Mouse (Mus musculus) forebrain, embryonic 12.5 days (tissue): Measurements from ENCODE around the gene Klf16. TPM values are rescaled to one million over a fixed set of nuclear protein-coding genes. Genes with fewer than 3 reads are reported as not detected.

Experiments
- ATAC-seq: fragments of 200-750 bp; cut with Nextera tagmentation; 2 replicates; pipeline ENCODE4 v1.8.0; 2017; ENCODE audit warnings: moderate TSS enrichment; ENCODE audit not compliant: low FRiP score
- H3K27ac ChIP-seq: fragments of 300-500 bp; sonication (generic); 2 replicates; pipeline ENCODE4 v1.5.1; 2016; ENCODE audit warnings: mild to moderate bottlenecking
- H3K27me3 ChIP-seq: fragments of 300-500 bp; sonication (generic); 2 replicates; pipeline ENCODE4 v1.6.1; 2016; ENCODE audit warnings: mild to moderate bottlenecking
- H3K36me3 ChIP-seq: fragments of 300-500 bp; sonication (generic); replicated peaks from 2 replicates; pipeline ENCODE4 v1.6.1; 2016; ENCODE audit warnings: mild to moderate bottlenecking
- H3K4me1 ChIP-seq: fragments of 300-500 bp; sonication (generic); 2 replicates; pipeline ENCODE4 v1.6.1; 2016
- H3K4me2 ChIP-seq: fragments of 300-500 bp; sonication (generic); 2 replicates; pipeline ENCODE4 v1.6.1; 2016; ENCODE audit warnings: mild to moderate bottlenecking, moderate library complexity
- H3K4me3 ChIP-seq: fragments of 300-500 bp; sonication (generic); replicated peaks from 2 replicates; pipeline ENCODE4 v1.5.1; 2016; ENCODE audit warnings: mild to moderate bottlenecking
- H3K9ac ChIP-seq: fragments of 300-500 bp; sonication (generic); 2 replicates; pipeline ENCODE4 v1.6.1; 2016; ENCODE audit warnings: mild to moderate bottlenecking
- H3K9me3 ChIP-seq: fragments of 300-500 bp; sonication (generic); 2 replicates; pipeline ENCODE4 v1.6.1; 2016
- WGBS: fragments of 180-500 bp; shearing (Covaris S2); methylation state at CpG from one replicate; pipeline ENCODE4 v1.1.7; 2016; 5-methylcytosine and 5-hydroxymethylcytosine counted together
- polyA plus RNA-seq: library from polyadenylated mRNA; unstranded; fragments of >200 nt; fragmentation: Nextera tagmentation; extraction: Ambion mirVana; gene quantifications from 2 replicates; pipeline ENCODE4 v1.2.1, GENCODE M21; 2016

Gene Klf16
- polyA plus RNA-seq, 1 experiment from 2014 or later, result 9.5 TPM

DNA sequence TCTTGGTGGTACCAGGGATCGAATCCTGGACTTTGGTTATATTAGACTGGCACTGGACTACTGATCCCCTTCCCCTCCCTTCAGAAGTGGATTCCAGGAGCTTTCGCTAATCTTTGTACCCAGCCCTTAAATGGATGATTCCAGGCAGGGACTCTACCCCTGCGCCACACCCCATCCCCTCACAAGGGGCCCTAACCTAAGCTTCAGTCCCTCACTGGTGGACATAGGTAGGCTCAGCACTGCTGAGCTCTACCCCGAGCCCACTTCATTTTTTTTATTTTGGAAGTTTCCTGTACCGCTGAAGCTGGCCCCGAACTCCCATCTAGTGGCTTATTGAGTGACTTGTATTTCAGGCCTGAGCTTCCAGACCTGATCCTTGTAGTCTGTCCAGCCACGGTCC, 26.2 kb upstream of the Klf16 start:
- peaks cover 23% of the 10 kb centered on the region for H3K4me1 ChIP-seq
- no peaks in the 10 kb centered on the region for H3K27me3 ChIP-seq
- peak; percentile 13; the same call in 1 of the 2 replicates for ATAC-seq
- peaks cover 23% of the 10 kb centered on the region for H3K36me3 ChIP-seq
- 35% methylated on average over 7 of the region's 7 CpGs for WGBS
- peak overlapping the region; percentile 95 for H3K4me2 ChIP-seq
- H3K9ac ChIP-seq, result peak overlapping the region; percentile 66
- peak overlapping the region; percentile 86 for H3K27ac ChIP-seq
- no peaks in the 10 kb centered on the region for H3K9me3 ChIP-seq
- peak overlapping the region; percentile 73 for H3K4me3 ChIP-seq

DNA sequence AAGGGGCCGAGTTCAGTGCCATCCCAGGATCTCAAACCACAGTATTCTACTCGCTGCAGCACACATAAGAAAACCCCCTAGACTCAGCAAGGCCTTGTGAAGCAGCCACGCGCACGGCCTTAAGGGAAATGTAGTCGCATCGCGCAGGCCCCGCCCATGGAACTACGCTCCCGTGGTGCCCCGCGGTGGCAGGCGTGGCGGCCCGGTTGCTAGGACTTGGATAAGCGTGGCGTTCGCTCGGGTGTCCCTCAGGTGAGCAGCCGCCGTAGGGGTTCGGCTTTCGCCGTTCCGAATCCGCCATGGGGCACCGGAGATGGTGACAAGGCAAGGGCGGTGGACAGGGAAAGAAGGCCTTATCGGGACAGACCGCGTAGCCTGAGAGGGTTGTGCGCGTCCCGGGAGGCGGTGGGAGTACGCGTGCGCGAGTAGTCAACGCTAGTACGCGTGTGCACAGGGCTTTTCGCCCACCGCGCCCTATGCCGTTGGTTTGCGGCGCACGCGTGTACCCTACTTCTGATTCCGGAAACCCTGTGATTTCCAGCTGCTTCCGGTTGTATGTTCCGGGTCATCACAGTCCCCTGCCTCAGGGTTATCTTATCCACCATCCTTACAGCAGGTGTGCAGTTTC, 25.7 kb upstream of the Klf16 start, which contains the start of the genes Scamp4 and Adat3:
Gene Scamp4, plus strand, starts transcription at position 175 of the 628 bp plus-strand sequence.
Gene Adat3, plus strand, starts transcription at position 183 of the 628 bp plus-strand sequence.
- peak; percentile 97 for ATAC-seq
- peak within 1 kb of the TSS; percentile 66 for H3K9ac ChIP-seq

DNA sequence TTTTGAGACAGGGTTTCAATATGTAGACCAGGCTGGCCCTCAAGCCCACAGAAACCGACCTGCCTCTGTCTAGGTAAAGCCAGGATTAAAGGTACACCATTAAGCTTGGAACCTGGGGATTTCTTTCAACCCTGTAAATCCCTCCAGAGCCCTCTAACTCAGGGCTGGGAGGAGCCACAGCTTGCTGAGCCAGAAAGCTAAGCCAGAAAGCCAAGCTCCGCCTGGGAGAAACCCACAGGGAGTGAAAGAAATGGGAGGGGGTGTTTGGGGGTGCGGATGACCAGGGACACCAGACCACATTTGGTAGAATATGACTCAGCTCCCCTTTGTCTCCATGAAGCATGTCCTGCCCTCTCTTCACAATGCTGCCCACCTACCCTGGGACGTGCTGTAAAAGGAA, 19.2 kb upstream of the Klf16 start:
- Histone ChIP-seq H3K27me3 (peaks cover 9% of the 10 kb centered on the region; the same call in 1 of the 2 replicates), H3K9ac (no peak overlapping the region), H3K4me1 (no peaks in the 10 kb centered on the region), H3K27ac (no peak overlapping the region), H3K9me3 (no peaks in the 10 kb centered on the region), H3K36me3 (no peaks in the 10 kb centered on the region), H3K4me2 (no peak overlapping the region), H3K4me3 (no peak overlapping the region)
- 35% methylated on average over 4 of the region's 4 CpGs for WGBS
- no peak for ATAC-seq

More for the DNA sequence above, 25.7 kb upstream of the Klf16 start, which contains the start of the genes Scamp4 and Adat3:
- H3K36me3 ChIP-seq, result peaks cover 18% of the 10 kb centered on the region
- H3K9me3 ChIP-seq, result no peaks in the 10 kb centered on the region
- peak within 1 kb of the TSS; percentile 73 for H3K4me3 ChIP-seq
- under 1% methylated on average over 54 of the region's 54 CpGs for WGBS
- H3K27me3 ChIP-seq, result no peaks in the 10 kb centered on the region
- peaks cover 23% of the 10 kb centered on the region for H3K4me1 ChIP-seq
- peak within 1 kb of the TSS; percentile 86 for H3K27ac ChIP-seq
- peak within 1 kb of the TSS; percentile 95 for H3K4me2 ChIP-seq

- Histone ChIP-seq H3K9me3 (no peaks in the 10 kb centered on the region), H3K4me2 (peak within 1 kb of the TSS; percentile 98), H3K27me3 (no peaks in the 10 kb centered on the region), H3K4me3 (peak within 1 kb of the TSS; percentile 88), H3K36me3 (peaks cover 15% of the 10 kb centered on the region), H3K27ac (peak within 1 kb of the TSS; percentile 37; the same call in 1 of the 2 replicates), H3K9ac (peak within 1 kb of the TSS; percentile 86), H3K4me1 (peaks cover 25% of the 10 kb centered on the region)
- under 1% methylated on average over 73 of the region's 73 CpGs for WGBS
- peak; percentile 97 for ATAC-seq
Observed at GRCm38 (mm10) chr10:80589879-80590854, 13.0 kb upstream of the Klf16 start, which contains the start of gene Abhd17a. Abhd17a (minus strand) TSS chr10:80590341.

- peaks cover 25% of the 10 kb centered on the region for H3K4me1 ChIP-seq
- H3K9ac ChIP-seq, result peak overlapping the region; percentile 86
- peak overlapping the region; percentile 88 for H3K4me3 ChIP-seq
- H3K9me3 ChIP-seq, result no peaks in the 10 kb centered on the region
- WGBS, result 21% methylated on average over 12 of the region's 12 CpGs
- 0 out of 2 replicates have a peak overlapping the region, but pooled peaks have one; percentile 37 for H3K27ac ChIP-seq
- H3K4me2 ChIP-seq, result peak overlapping the region; percentile 98
- H3K36me3 ChIP-seq, result peaks cover 22% of the 10 kb centered on the region
- no peak; the same call in 1 of the 2 replicates for ATAC-seq
- no peaks in the 10 kb centered on the region for H3K27me3 ChIP-seq
Observed at GRCm38 (mm10) chr10:80589127-80589878, 12.2 kb upstream of the Klf16 start.

- H3K36me3 ChIP-seq, result peaks cover 35% of the 10 kb centered on the region
- H3K4me2 ChIP-seq, result no peak overlapping the region
- WGBS, result 45% methylated on average over 4 of the region's 4 CpGs
- H3K27ac ChIP-seq, result no peak overlapping the region
- H3K9ac ChIP-seq, result no peak overlapping the region
- H3K4me1 ChIP-seq, result peaks cover 25% of the 10 kb centered on the region
- H3K9me3 ChIP-seq, result no peaks in the 10 kb centered on the region
- no peaks in the 10 kb centered on the region for H3K27me3 ChIP-seq
- no peak for ATAC-seq
- no peak overlapping the region for H3K4me3 ChIP-seq
Observed at GRCm38 (mm10) chr10:80587305-80587657, 10.2 kb upstream of the Klf16 start.

DNA sequence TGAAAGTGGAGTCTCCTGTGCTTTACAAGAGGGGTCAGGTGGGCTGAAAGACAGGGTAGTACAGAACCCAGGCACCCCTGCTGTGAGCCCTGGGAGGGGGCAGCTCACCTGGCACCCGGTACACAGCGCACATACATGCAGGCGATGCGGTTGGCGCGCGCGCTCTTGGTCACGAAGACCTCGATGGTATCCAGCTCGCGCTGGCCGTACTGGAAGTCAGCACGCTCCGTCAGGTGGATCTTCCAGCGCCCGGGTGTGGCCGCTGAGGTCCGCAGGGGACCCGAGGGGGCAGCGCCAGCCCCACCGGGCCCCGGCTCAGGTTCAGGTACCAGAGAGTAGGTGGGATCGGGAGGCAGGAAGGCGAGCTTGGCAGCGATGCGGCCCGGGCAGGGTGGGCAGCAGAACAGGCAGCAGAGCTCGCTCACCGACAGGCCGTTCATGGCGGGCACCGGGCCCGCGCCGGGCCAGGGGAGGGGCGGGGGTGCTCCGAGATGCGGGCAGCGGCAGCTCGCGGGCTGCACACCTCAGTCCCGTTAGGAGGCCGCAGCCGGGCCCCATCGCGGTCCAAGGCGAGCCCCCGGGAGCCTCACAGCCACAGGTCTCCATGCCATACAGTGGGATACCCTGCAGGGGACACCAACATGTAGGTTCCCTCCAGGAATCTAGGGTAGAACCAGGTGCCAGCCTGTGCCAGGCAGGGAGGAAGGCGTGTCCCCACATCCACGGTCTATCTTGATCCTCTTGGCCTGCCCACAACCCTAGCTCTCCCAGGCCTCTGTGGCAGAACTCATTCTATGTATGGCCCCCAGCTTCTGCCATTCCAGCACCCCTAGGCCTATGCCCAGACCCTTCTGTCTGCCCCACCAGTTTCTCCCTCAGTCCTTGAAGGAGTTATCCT, 9.5 kb upstream of the Klf16 start:
- peaks cover 35% of the 10 kb centered on the region for H3K36me3 ChIP-seq
- H3K4me2 ChIP-seq, result no peak overlapping the region
- H3K9ac ChIP-seq, result no peak overlapping the region
- H3K9me3 ChIP-seq, result no peaks in the 10 kb centered on the region
- no peak overlapping the region for H3K4me3 ChIP-seq
- H3K27ac ChIP-seq, result no peak overlapping the region
- no peak for ATAC-seq
- 93% methylated on average over 36 of the region's 51 CpGs for WGBS
- H3K27me3 ChIP-seq, result no peaks in the 10 kb centered on the region
- peaks cover 25% of the 10 kb centered on the region for H3K4me1 ChIP-seq

- no peak overlapping the region for H3K9ac ChIP-seq
- H3K36me3 ChIP-seq, result peaks cover 35% of the 10 kb centered on the region
- H3K4me3 ChIP-seq, result no peak overlapping the region
- H3K9me3 ChIP-seq, result no peaks in the 10 kb centered on the region
- H3K4me1 ChIP-seq, result peaks cover 25% of the 10 kb centered on the region
- H3K4me2 ChIP-seq, result no peak overlapping the region
- WGBS, result 98% methylated on average over 8 of the region's 8 CpGs
- no peak for ATAC-seq
- H3K27ac ChIP-seq, result no peak overlapping the region
- no peaks in the 10 kb centered on the region for H3K27me3 ChIP-seq
Observed at GRCm38 (mm10) chr10:80585581-80585980, 8.5 kb upstream of the Klf16 start.

GRCm38 (mm10) chr10:80584642-80585552, 7.8 kb upstream of the Klf16 start:
- no peak for ATAC-seq
- WGBS, result 74% methylated on average over 12 of the region's 12 CpGs
- Histone ChIP-seq H3K4me3 (no peak overlapping the region), H3K27me3 (no peaks in the 10 kb centered on the region), H3K4me2 (no peak overlapping the region), H3K4me1 (peaks cover 25% of the 10 kb centered on the region), H3K9ac (no peak overlapping the region), H3K36me3 (peaks cover 35% of the 10 kb centered on the region), H3K9me3 (no peaks in the 10 kb centered on the region), H3K27ac (0 out of 2 replicates have a peak overlapping the region, but pooled peaks have one; percentile 0)

GRCm38 (mm10) chr10:80584045-80584488, 6.9 kb upstream of the Klf16 start:
- Histone ChIP-seq H3K9ac (no peak overlapping the region), H3K9me3 (no peaks in the 10 kb centered on the region), H3K4me2 (no peak overlapping the region), H3K4me3 (no peak overlapping the region), H3K27me3 (no peaks in the 10 kb centered on the region), H3K36me3 (peaks cover 35% of the 10 kb centered on the region), H3K4me1 (peaks cover 25% of the 10 kb centered on the region), H3K27ac (no peak overlapping the region)
- no peak for ATAC-seq
- 65% methylated on average over 12 of the region's 12 CpGs for WGBS
